Mouse (Mus musculus): ENCODE results near the gene Pnpla1.

The Pnpla1 gene

GRCm38 (mm10) chr17:28926866-28927635, 68.8 kb downstream of the Pnpla1 start:
- peak in 1 of 2 experiments; percentile 59 for DNase-seq

DNA sequence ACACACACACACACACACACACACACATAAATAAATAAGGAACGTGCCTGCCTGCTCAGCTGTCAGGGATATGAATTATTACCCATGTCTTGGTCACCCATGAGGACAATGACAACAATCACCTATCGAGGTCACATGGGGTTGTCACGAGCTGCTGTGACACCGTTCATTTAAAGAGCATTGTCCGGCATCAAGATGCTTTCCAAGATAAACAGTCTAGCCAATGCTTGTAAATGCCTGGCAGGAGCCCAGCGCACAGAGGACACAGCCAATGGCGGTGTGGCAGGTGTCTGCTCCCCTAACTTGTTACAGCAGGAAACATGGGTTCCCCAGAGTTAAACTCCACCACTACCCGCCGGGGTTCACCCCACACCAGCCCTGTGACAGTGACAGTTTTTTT, 69.8 kb downstream of the Pnpla1 start:
- no peak for DNase-seq

DNA sequence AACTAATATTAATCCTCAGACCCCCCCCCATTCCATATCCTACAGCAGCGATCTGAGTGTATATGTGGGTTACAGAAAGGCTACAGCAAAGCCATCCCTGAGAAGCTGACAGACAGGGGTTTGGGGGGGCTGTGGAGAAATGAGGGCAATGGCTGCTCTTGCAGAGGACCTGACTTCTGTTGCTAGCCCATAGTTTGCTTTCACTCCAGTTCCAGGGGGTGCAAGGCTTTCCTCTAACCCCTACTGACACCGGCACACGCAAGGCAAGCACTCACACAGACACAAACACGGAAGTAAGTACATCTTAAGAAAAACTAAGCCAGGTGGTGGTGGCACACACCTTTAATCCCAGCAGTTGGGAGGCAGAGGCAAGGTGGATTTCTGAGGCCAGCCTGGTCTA, 71.2 kb downstream of the Pnpla1 start:
- DNase-seq = no peak

- DNase-seq = peak; percentile 94 to 96
Observed at GRCm38 (mm10) chr17:28930392-28931074, 72.3 kb downstream of the Pnpla1 start.

- DNase-seq = no peak
Observed at GRCm38 (mm10) chr17:28931436-28932211, 73.4 kb downstream of the Pnpla1 start.

- no peak for DNase-seq
Observed at GRCm38 (mm10) chr17:28932274-28932673, 74.1 kb downstream of the Pnpla1 start.

GRCm38 (mm10) chr17:28934120-28934916, 76.1 kb downstream of the Pnpla1 start:
- DNase-seq = no peak

- no peak for DNase-seq
Observed at GRCm38 (mm10) chr17:28936133-28936532, 77.9 kb downstream of the Pnpla1 start.

DNA sequence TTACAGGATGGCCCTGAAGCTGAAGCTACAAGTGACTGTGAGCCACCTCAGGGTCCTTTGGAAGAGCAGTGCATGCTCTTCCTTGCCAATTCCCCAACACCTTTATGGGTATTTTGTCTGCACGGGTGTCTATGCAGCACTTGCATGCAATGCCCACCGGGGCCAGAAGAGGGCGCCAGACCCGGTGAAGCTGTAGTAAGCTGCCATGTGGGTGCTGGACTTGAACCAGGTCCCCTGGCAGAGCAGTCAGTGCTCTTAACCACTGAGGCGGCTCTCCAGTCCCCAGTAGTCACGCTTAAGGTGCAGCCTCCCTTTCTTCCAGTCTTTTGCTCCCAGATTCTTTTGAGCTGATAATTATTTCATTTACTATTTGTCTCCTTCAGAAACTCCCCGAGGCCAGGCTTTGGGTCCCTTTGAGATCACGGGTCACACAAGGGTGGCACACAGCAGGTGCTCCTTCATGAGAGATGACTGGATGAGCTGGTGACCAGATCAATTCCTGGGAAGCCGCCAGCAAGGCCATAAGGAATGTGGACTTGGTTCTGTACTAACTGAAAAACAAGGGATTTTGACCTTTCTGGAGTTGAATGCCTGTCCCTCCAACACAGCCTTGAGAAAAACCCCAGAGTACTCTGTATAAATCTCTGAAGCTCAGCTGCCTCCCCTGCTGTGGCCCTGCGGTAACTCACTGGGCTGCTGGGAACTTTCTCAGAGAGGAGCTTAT, 78.6 kb downstream of the Pnpla1 start:
- peak; percentile 85 to 87 for DNase-seq

Measured in kidney, adult 8-10 months (tissue).